Mouse (Mus musculus) midbrain, postnatal 0 days (tissue): Measurements from ENCODE around the gene Dmd. TPM values are rescaled to one million over a fixed set of nuclear protein-coding genes. Genes with fewer than 3 reads are reported as not detected.

Experiments
- ATAC-seq: fragments of 200-750 bp; cut with Nextera tagmentation; 2 replicates; pipeline ENCODE4 v1.8.0; 2017; ENCODE audit warnings: moderate number of reproducible peaks, mild to moderate bottlenecking, moderate TSS enrichment, moderate library complexity; ENCODE audit not compliant: low FRiP score
- DNase-seq: peaks from one replicate; pipeline ENCODE4 v3.0.0-alpha.2; 2015; ENCODE audit warnings: low spot score
- H3K27ac ChIP-seq: fragments of 300-500 bp; sonication (generic); 2 replicates; pipeline ENCODE4 v1.5.1; 2014; ENCODE audit warnings: low read depth, mild to moderate bottlenecking, low read length, mixed read lengths
- H3K27me3 ChIP-seq: fragments of 300-500 bp; sonication (generic); 2 replicates; pipeline ENCODE4 v1.6.1; 2014; ENCODE audit warnings: low read length, control low read depth, mixed read lengths; ENCODE audit not compliant: insufficient read depth
- H3K36me3 ChIP-seq: fragments of 300-500 bp; sonication (generic); 2 replicates; pipeline ENCODE4 v1.6.1; 2014; ENCODE audit warnings: low read length, control low read depth, mixed read lengths; ENCODE audit not compliant: insufficient read depth
- H3K4me1 ChIP-seq: fragments of 300-500 bp; sonication (generic); 2 replicates; pipeline ENCODE4 v1.6.1; 2014; ENCODE audit warnings: mild to moderate bottlenecking, control low read depth, antibody characterized with exemption, low read length, mixed read lengths; ENCODE audit not compliant: insufficient read depth
- H3K4me2 ChIP-seq: fragments of 300-500 bp; sonication (generic); 2 replicates; pipeline ENCODE4 v1.6.1; 2014; ENCODE audit warnings: low read depth, mild to moderate bottlenecking, low read length, mixed read lengths; ENCODE audit not compliant: poor library complexity, severe bottlenecking
- H3K4me3 ChIP-seq: fragments of 300-500 bp; sonication (generic); 2 replicates; pipeline ENCODE4 v1.5.1; 2014; ENCODE audit warnings: low read depth, mild to moderate bottlenecking, low read length, moderate library complexity
- H3K9ac ChIP-seq: fragments of 300-500 bp; sonication (generic); replicated peaks from 2 replicates; pipeline ENCODE4 v1.6.1; 2014; ENCODE audit warnings: mild to moderate bottlenecking, low read length, moderate library complexity, mixed read lengths; ENCODE audit not compliant: poor library complexity, severe bottlenecking
- H3K9me3 ChIP-seq: fragments of 300-500 bp; sonication (generic); 2 replicates; pipeline ENCODE4 v1.6.1; 2016; ENCODE audit warnings: low read length, control low read depth
- CTCF ChIP-seq: IDR thresholded peaks from 2 replicates; pipeline ENCODE4 v1.5.1; 2016; ENCODE audit warnings: antibody characterized with exemption, mild to moderate bottlenecking
- WGBS: fragments of 180-500 bp; shearing (Covaris S2); extraction: QIAGEN DNeasy Blood & Tissue Kit; methylation state at CpG from one replicate; pipeline ENCODE4 v1.1.7; 2014; 5-methylcytosine and 5-hydroxymethylcytosine counted together
- polyA plus RNA-seq: library from polyadenylated mRNA; unstranded; fragments of >200 nt; fragmentation: Nextera tagmentation; extraction: Ambion mirVana; gene quantifications from 2 replicates; pipeline ENCODE4 v1.2.1, GENCODE M21; 2015
- total RNA-seq: library from RNA; depleted of rRNA; stranded (reverse); fragments of >200 nt; gene quantifications from 2 replicates; pipeline ENCODE4 v1.2.3, GENCODE M21; 2014

The Dmd gene
- total and polyA plus RNA-seq, 2 experiments from 2014 or later: 22.6 to 55.6 TPM

GRCm38 (mm10) chrX:84873090-84873489 is 1924.4 kb downstream of the Dmd start:
- H3K9ac ChIP-seq: no peak overlapping the region
- no peaks in the 10 kb centered on the region for H3K36me3 ChIP-seq
- no peaks in the 10 kb centered on the region for H3K27me3 ChIP-seq
- DNase-seq: no peak
- H3K4me1 ChIP-seq: no peaks in the 10 kb centered on the region
- no peak overlapping the region for H3K27ac ChIP-seq
- H3K9me3 ChIP-seq: no peaks in the 10 kb centered on the region
- H3K4me2 ChIP-seq: no peak overlapping the region
- 74% methylated on average over 4 of the region's 4 CpGs for WGBS
- no peak overlapping the region for H3K4me3 ChIP-seq
- no peak for TF ChIP-seq CTCF
- ATAC-seq: no peak

GRCm38 (mm10) chrX:84878125-84878524 is 1929.5 kb downstream of the Dmd start:
- no peaks in the 10 kb centered on the region for H3K4me1 ChIP-seq
- H3K4me2 ChIP-seq: no peak overlapping the region
- ATAC-seq (no peak), DNase-seq (no peak)
- H3K9ac ChIP-seq: no peak overlapping the region
- 46% methylated on average over 3 of the region's 3 CpGs for WGBS
- H3K9me3 ChIP-seq: no peaks in the 10 kb centered on the region
- no peak overlapping the region for H3K4me3 ChIP-seq
- no peak for TF ChIP-seq CTCF
- no peak overlapping the region for H3K27ac ChIP-seq
- H3K36me3 ChIP-seq: no peaks in the 10 kb centered on the region
- H3K27me3 ChIP-seq: no peaks in the 10 kb centered on the region

- no peaks in the 10 kb centered on the region for H3K4me1 ChIP-seq
- TF ChIP-seq CTCF: no peak
- no peaks in the 10 kb centered on the region for H3K27me3 ChIP-seq
- no peak overlapping the region for H3K4me3 ChIP-seq
- H3K9ac ChIP-seq: no peak overlapping the region
- no peak overlapping the region for H3K27ac ChIP-seq
- 81% methylated on average over 10 of the region's 10 CpGs for WGBS
- ATAC-seq: no peak
- no peaks in the 10 kb centered on the region for H3K36me3 ChIP-seq
- peak; percentile 64 for DNase-seq
- H3K4me2 ChIP-seq: no peak overlapping the region
- H3K9me3 ChIP-seq: no peaks in the 10 kb centered on the region
Observed at GRCm38 (mm10) chrX:84932715-84933473, 1984.2 kb downstream of the Dmd start.

GRCm38 (mm10) chrX:84960557-84960956 is 2011.9 kb downstream of the Dmd start:
- no peak for ATAC-seq
- Histone ChIP-seq H3K9me3 (no peaks in the 10 kb centered on the region), H3K4me3 (no peak overlapping the region), H3K27ac (no peak overlapping the region), H3K4me1 (no peaks in the 10 kb centered on the region), H3K36me3 (no peaks in the 10 kb centered on the region), H3K9ac (no peak overlapping the region), H3K27me3 (no peaks in the 10 kb centered on the region), H3K4me2 (no peak overlapping the region)
- DNase-seq: no peak
- 80% methylated on average over 5 of the region's 5 CpGs for WGBS
- no peak for TF ChIP-seq CTCF

- ATAC-seq (no peak), DNase-seq (no peak)
- Histone ChIP-seq H3K27ac (no peak overlapping the region), H3K9me3 (no peaks in the 10 kb centered on the region), H3K27me3 (no peaks in the 10 kb centered on the region), H3K4me3 (no peak overlapping the region), H3K36me3 (no peaks in the 10 kb centered on the region), H3K9ac (no peak overlapping the region), H3K4me2 (no peak overlapping the region), H3K4me1 (no peaks in the 10 kb centered on the region)
- no peak for TF ChIP-seq CTCF
- WGBS: 73% methylated on average over 6 of the region's 6 CpGs
Observed at GRCm38 (mm10) chrX:84960972-84961371, 2012.3 kb downstream of the Dmd start.

- Histone ChIP-seq H3K4me3 (no peak overlapping the region), H3K9me3 (no peaks in the 10 kb centered on the region), H3K27ac (no peak overlapping the region), H3K4me2 (no peak overlapping the region), H3K36me3 (no peaks in the 10 kb centered on the region), H3K4me1 (no peaks in the 10 kb centered on the region), H3K27me3 (no peaks in the 10 kb centered on the region), H3K9ac (no peak overlapping the region)
- no peak for TF ChIP-seq CTCF
- no peak for ATAC-seq
- no peak for DNase-seq
Observed at GRCm38 (mm10) chrX:85008304-85008703, 2059.6 kb downstream of the Dmd start.
